Mouse (Mus musculus): ENCODE data around the gene Col6a3. TPM values are rescaled to one million over a fixed set of nuclear protein-coding genes. Genes with fewer than 3 reads are reported as not detected.

The Col6a3 gene
- polyA plus RNA-seq, 1 experiment from 2014 or later: 56.9 TPM

DNA sequence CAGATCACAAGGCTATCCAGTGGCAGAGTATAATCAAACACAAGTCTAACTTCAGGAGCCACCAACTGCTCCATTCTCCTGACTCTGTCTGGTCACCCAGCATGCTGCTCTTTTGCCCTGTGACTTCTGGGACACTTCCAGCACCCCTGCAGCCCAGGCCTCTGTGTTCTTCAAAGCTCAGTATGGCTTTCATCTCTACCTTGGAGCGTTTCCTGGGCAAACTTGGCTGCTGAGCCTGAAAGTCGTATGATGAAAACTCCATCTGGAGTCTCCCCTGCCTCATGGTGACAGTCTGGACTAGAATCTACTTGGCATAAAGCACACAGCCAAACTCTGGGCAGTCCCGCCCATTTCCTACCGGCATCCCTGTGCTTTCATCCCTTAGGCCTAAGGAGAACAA, 95.2 kb downstream of the Col6a3 start:
- Histone ChIP-seq H3K4me2 (replicated peaks; ENCODE audit: low read depth) (no peak overlapping the region), H3K4me3 (ENCODE audit: low read depth, low read length) (no peak overlapping the region), H3K9me3 (ENCODE audit: control insufficient read depth, low read length) (no peaks in the 10 kb centered on the region), H3K4me1 (replicated peaks; ENCODE audit: control insufficient read depth, insufficient read depth) (no peaks in the 10 kb centered on the region), H3K9ac (ENCODE audit: low read length) (no peak overlapping the region), H3K27me3 (ENCODE audit: control insufficient read depth, insufficient read depth, low read length) (no peaks in the 10 kb centered on the region), H3K27ac (replicated peaks) (no peak overlapping the region), H3K36me3 (ENCODE audit: control insufficient read depth, insufficient read depth, low read length) (no peaks in the 10 kb centered on the region)
- DNase-seq (ENCODE audit: low spot score) (no peak), ATAC-seq (ENCODE audit: low FRiP score, low TSS enrichment) (no peak)
- TF ChIP-seq CTCF (IDR thresholded peaks at IDR 0.05; ENCODE audit: low read depth) (no peak), EP300 (optimal IDR thresholded peaks at IDR 0.05) (no peak)
- WGBS: 57% methylated on average over 4 of the region's 4 CpGs

DNA sequence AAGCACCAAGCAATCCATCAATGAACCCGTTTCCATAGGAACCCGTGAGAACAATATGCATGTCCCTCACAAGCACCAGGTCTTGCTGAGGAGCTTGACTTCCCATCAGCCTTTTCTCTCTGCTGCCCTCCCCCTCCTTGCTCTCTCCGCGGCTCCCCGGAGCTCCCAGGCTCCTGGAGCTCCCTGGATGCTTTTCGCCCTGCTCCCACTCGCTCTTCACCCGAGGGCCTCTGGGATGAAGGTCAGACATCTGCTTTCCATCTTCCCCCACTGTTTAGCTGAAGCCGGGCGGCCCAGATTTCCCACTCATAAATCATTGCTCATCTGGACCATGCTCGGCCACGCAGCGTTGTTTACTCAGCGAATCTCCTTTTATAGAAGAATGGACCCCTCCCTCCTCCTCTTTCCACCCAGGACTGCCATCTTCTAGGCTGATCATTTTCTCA, 99.8 kb downstream of the Col6a3 start:
- Histone ChIP-seq H3K36me3 (ENCODE audit: control insufficient read depth, insufficient read depth, low read length) (no peaks in the 10 kb centered on the region), H3K9ac (ENCODE audit: low read length) (no peak overlapping the region), H3K4me3 (ENCODE audit: low read depth, low read length) (no peak overlapping the region), H3K27me3 (ENCODE audit: control insufficient read depth, insufficient read depth, low read length) (no peaks in the 10 kb centered on the region), H3K4me2 (replicated peaks; ENCODE audit: low read depth) (no peak overlapping the region), H3K4me1 (replicated peaks; ENCODE audit: control insufficient read depth, insufficient read depth) (no peaks in the 10 kb centered on the region), H3K9me3 (ENCODE audit: control insufficient read depth, low read length) (no peaks in the 10 kb centered on the region), H3K27ac (replicated peaks) (peak overlapping the region; percentile 67)
- TF ChIP-seq EP300 (optimal IDR thresholded peaks at IDR 0.05): peak; percentile 29
- TF ChIP-seq CTCF (IDR thresholded peaks at IDR 0.05; ENCODE audit: low read depth): no peak
- WGBS: 5% methylated on average over 14 of the region's 14 CpGs
- peak; percentile 57 for DNase-seq (ENCODE audit: low spot score)
- ATAC-seq (ENCODE audit: low FRiP score, low TSS enrichment): peak; percentile 89

- Histone ChIP-seq H3K27me3 (ENCODE audit: control insufficient read depth, insufficient read depth, low read length) (no peaks in the 10 kb centered on the region), H3K9ac (ENCODE audit: low read length) (no peak overlapping the region), H3K36me3 (ENCODE audit: control insufficient read depth, insufficient read depth, low read length) (no peaks in the 10 kb centered on the region), H3K4me1 (replicated peaks; ENCODE audit: control insufficient read depth, insufficient read depth) (no peaks in the 10 kb centered on the region), H3K4me3 (ENCODE audit: low read depth, low read length) (no peak overlapping the region), H3K27ac (replicated peaks) (peak overlapping the region; percentile 67), H3K4me2 (replicated peaks; ENCODE audit: low read depth) (no peak overlapping the region), H3K9me3 (ENCODE audit: control insufficient read depth, low read length) (no peaks in the 10 kb centered on the region)
- WGBS: 55% methylated on average over 1 of the region's 1 CpGs
- ATAC-seq (ENCODE audit: low FRiP score, low TSS enrichment): no peak
- no peak for DNase-seq (ENCODE audit: low spot score)
- TF ChIP-seq EP300 (optimal IDR thresholded peaks at IDR 0.05): no peak
These were observed 100.3 kb downstream of the Col6a3 start for GRCm38 (mm10) chr1:90743445-90743844.

DNA sequence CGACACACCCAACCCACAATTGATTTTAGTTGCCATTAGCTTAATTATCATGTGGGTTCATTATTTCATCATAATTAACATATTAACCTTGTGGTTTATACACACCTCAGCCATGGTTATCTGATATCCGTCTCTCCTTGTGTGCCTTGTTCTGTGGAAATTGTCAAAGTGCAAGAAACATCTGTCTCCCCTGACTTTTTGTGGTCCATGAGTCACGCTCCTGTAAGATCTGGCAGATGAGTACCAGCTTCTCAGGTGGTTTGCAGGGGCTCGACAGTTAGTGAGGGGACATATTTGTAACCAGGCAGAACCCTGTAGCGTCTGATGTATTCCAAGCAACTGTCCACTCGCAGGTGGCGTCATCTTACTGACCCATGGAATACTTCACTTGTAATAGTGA, 101.1 kb downstream of the Col6a3 start:
- Histone ChIP-seq H3K9me3 (ENCODE audit: control insufficient read depth, low read length) (no peaks in the 10 kb centered on the region), H3K27ac (replicated peaks) (no peak overlapping the region), H3K4me3 (ENCODE audit: low read depth, low read length) (no peak overlapping the region), H3K4me1 (replicated peaks; ENCODE audit: control insufficient read depth, insufficient read depth) (no peaks in the 10 kb centered on the region), H3K9ac (ENCODE audit: low read length) (no peak overlapping the region), H3K27me3 (ENCODE audit: control insufficient read depth, insufficient read depth, low read length) (no peaks in the 10 kb centered on the region), H3K36me3 (ENCODE audit: control insufficient read depth, insufficient read depth, low read length) (no peaks in the 10 kb centered on the region), H3K4me2 (replicated peaks; ENCODE audit: low read depth) (no peak overlapping the region)
- 79% methylated on average over 7 of the region's 7 CpGs for WGBS
- DNase-seq (ENCODE audit: low spot score) (no peak), ATAC-seq (ENCODE audit: low FRiP score, low TSS enrichment) (no peak)
- TF ChIP-seq CTCF (IDR thresholded peaks at IDR 0.05; ENCODE audit: low read depth) (no peak), EP300 (optimal IDR thresholded peaks at IDR 0.05) (no peak)

DNA sequence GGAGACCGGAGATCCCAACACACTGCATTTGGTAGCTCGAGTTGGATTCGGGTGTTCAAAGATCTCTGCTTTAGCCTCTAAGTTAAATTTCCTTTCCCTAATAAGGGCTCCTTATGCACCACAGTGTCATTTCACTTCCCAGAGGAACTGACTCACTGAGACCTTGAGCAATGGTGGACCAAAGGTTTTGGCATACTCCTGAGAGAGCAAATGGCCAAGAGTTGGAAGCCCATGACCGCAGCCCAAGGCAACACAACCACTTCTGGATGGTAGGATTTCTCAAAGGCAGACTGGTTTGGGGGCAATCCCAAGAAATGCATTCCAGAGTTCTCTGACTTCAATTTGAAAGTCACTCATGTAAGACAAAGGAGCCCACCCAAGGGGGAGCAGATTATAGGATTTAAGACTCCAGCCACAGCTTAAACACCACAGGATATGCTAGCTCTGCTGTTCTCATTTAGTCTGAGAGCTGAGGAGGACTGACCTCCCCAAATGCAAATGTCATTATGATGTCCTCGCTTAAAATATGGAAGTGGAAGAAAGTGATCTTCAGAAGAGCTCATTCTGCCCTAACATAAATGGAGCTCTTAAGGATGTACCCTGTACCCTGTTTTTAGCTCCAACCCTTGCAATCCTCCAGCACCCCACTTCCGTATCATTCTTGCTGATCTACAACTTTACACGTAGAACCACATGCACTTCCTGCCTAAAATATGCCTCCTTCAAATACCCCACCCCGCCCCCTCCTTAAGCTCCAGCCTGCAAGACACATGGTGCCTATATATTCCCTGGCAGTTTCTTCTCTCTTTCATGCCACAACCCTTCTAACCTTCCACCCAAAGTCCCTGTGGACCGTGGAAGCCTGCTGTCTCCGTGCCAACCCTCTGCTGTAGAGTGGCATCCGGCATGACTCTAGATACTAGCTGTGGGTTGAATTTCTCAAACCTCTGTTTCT, 103.3 kb downstream of the Col6a3 start:
- Histone ChIP-seq H3K4me1 (replicated peaks; ENCODE audit: control insufficient read depth, insufficient read depth) (no peaks in the 10 kb centered on the region), H3K4me2 (replicated peaks; ENCODE audit: low read depth) (no peak overlapping the region), H3K9me3 (ENCODE audit: control insufficient read depth, low read length) (no peaks in the 10 kb centered on the region), H3K4me3 (ENCODE audit: low read depth, low read length) (no peak overlapping the region), H3K27me3 (ENCODE audit: control insufficient read depth, insufficient read depth, low read length) (no peaks in the 10 kb centered on the region), H3K27ac (replicated peaks) (0 out of 2 replicates have a peak overlapping the region, but pooled peaks have one; percentile 18), H3K9ac (ENCODE audit: low read length) (no peak overlapping the region), H3K36me3 (ENCODE audit: control insufficient read depth, insufficient read depth, low read length) (no peaks in the 10 kb centered on the region)
- ATAC-seq (ENCODE audit: low FRiP score, low TSS enrichment) (no peak), DNase-seq (ENCODE audit: low spot score) (no peak)
- 74% methylated on average over 11 of the region's 11 CpGs for WGBS
- TF ChIP-seq CTCF (IDR thresholded peaks at IDR 0.05; ENCODE audit: low read depth): no peak
- no peak for TF ChIP-seq EP300 (optimal IDR thresholded peaks at IDR 0.05)

DNA sequence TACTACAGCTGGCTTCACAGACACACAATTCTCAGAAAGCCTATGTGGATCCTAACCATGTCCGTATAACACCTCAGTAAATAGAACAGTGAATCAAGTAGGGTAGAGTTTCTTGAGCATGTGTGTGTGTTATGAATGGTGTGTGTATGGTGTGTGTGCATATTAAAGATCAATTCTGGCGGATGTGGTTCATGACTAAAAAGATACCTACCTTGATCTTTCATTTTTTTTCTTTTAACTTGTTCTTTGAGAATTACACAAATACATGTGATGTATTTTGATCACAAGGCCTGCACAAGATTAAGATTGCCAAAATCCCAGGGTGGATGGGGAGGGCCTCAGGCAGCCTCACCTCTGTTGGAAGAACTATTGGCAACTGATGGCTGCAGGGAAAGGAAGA, 104.9 kb downstream of the Col6a3 start:
- 88% methylated on average over 2 of the region's 2 CpGs for whole genome bisulfite sequencing
- Histone ChIP-seq H3K4me3 (ENCODE audit: low read depth, low read length) (no peak overlapping the region), H3K4me1 (replicated peaks; ENCODE audit: control insufficient read depth, insufficient read depth) (no peaks in the 10 kb centered on the region), H3K27me3 (ENCODE audit: control insufficient read depth, insufficient read depth, low read length) (no peaks in the 10 kb centered on the region), H3K9ac (ENCODE audit: low read length) (no peak overlapping the region), H3K9me3 (ENCODE audit: control insufficient read depth, low read length) (no peaks in the 10 kb centered on the region), H3K36me3 (ENCODE audit: control insufficient read depth, insufficient read depth, low read length) (no peaks in the 10 kb centered on the region), H3K27ac (replicated peaks) (no peak overlapping the region), H3K4me2 (replicated peaks; ENCODE audit: low read depth) (no peak overlapping the region)
- TF ChIP-seq CTCF (IDR thresholded peaks at IDR 0.05; ENCODE audit: low read depth) (no peak), EP300 (optimal IDR thresholded peaks at IDR 0.05) (no peak)
- DNase-seq (ENCODE audit: low spot score) (no peak), ATAC-seq (ENCODE audit: low FRiP score, low TSS enrichment) (no peak)
